Mouse (Mus musculus): Measurements from ENCODE around the gene Gcm1. TPM values are rescaled to one million over a fixed set of nuclear protein-coding genes. Genes with fewer than 3 reads are reported as not detected.

The Gcm1 gene
- total and polyA plus RNA-seq, 2 experiments from 2014 or later = 0.09 to 0.10 TPM

GRCm38 (mm10) chr9:78111456-78111855 is 59.7 kb downstream of the Gcm1 start:
- H3K9me3 ChIP-seq (ENCODE audit: low read length) = no peaks in the 10 kb centered on the region
- no peak overlapping the region for H3K27ac ChIP-seq
- H3K36me3 ChIP-seq (ENCODE audit: insufficient read depth, low read length) = no peaks in the 10 kb centered on the region
- no peak for TF ChIP-seq CTCF (IDR thresholded peaks at IDR 0.05; ENCODE audit: low read depth)
- H3K4me2 ChIP-seq (ENCODE audit: low read depth, low read length) = no peak overlapping the region
- DNase-seq (ENCODE audit: low spot score) (no peak), ATAC-seq (no peak)
- peaks cover 13% of the 10 kb centered on the region for H3K4me1 ChIP-seq (ENCODE audit: insufficient read depth, low read length)
- H3K4me3 ChIP-seq (ENCODE audit: low read length) = no peak overlapping the region
- H3K9ac ChIP-seq (replicated peaks; ENCODE audit: low read length) = no peak overlapping the region
- H3K27me3 ChIP-seq (ENCODE audit: insufficient read depth, low read length) = no peaks in the 10 kb centered on the region
- WGBS = 87% methylated on average over 2 of the region's 2 CpGs

- TF ChIP-seq CTCF (IDR thresholded peaks at IDR 0.05; ENCODE audit: low read depth) = peak; percentile 97
- Histone ChIP-seq H3K27ac (peak overlapping the region; percentile 96), H3K4me2 (ENCODE audit: low read depth, low read length) (peak overlapping the region; percentile 82), H3K27me3 (ENCODE audit: insufficient read depth, low read length) (no peaks in the 10 kb centered on the region), H3K9ac (replicated peaks; ENCODE audit: low read length) (peak overlapping the region; percentile 95), H3K4me3 (ENCODE audit: low read length) (peak overlapping the region; percentile 98), H3K36me3 (ENCODE audit: insufficient read depth, low read length) (no peaks in the 10 kb centered on the region), H3K4me1 (ENCODE audit: insufficient read depth, low read length) (peaks cover 9% of the 10 kb centered on the region; the same call in 1 of the 2 replicates), H3K9me3 (ENCODE audit: low read length) (no peaks in the 10 kb centered on the region)
- ATAC-seq (peak; percentile 89), DNase-seq (ENCODE audit: low spot score) (peak; percentile 95)
- whole genome bisulfite sequencing = 2% methylated on average over 47 of the region's 47 CpGs
These were observed 61.2 kb downstream of the Gcm1 start for GRCm38 (mm10) chr9:78112770-78113537.

- no peaks in the 10 kb centered on the region for H3K27me3 ChIP-seq (ENCODE audit: insufficient read depth, low read length)
- H3K4me1 ChIP-seq (ENCODE audit: insufficient read depth, low read length) = peaks cover 9% of the 10 kb centered on the region; the same call in 1 of the 2 replicates
- TF ChIP-seq CTCF (IDR thresholded peaks at IDR 0.05; ENCODE audit: low read depth) = no peak
- peak overlapping the region; percentile 82 for H3K4me2 ChIP-seq (ENCODE audit: low read depth, low read length)
- H3K9me3 ChIP-seq (ENCODE audit: low read length) = no peaks in the 10 kb centered on the region
- DNase-seq (ENCODE audit: low spot score) (no peak), ATAC-seq (peak; percentile 11)
- peak overlapping the region; percentile 95 for H3K9ac ChIP-seq (replicated peaks; ENCODE audit: low read length)
- peak overlapping the region; percentile 96 for H3K27ac ChIP-seq
- WGBS = under 1% methylated on average over 14 of the region's 14 CpGs
- peak overlapping the region; percentile 98 for H3K4me3 ChIP-seq (ENCODE audit: low read length)
- no peaks in the 10 kb centered on the region for H3K36me3 ChIP-seq (ENCODE audit: insufficient read depth, low read length)
These were observed 61.8 kb downstream of the Gcm1 start for GRCm38 (mm10) chr9:78113538-78113885.

Other genes starting within 250 kb of the Gcm1 start
- 90.5 and 92.4 TPM in 2 replicates for gene Elovl5, start 134.6 kb upstream of the Gcm1 start, total RNA-seq (2014; rRNA removed)
- gene Elovl5, start 134.6 kb upstream of the Gcm1 start, polyA plus RNA-seq (2015; fragmentation: Nextera tagmentation; extraction: Ambion mirVana) = 70.7 and 71.6 TPM in 2 replicates
- gene Fbxo9, start 57.1 kb downstream of the Gcm1 start, total RNA-seq (2014; rRNA removed) = 107 and 109 TPM in 2 replicates
- 86.7 and 88.9 TPM in 2 replicates for gene Fbxo9, start 57.1 kb downstream of the Gcm1 start, polyA plus RNA-seq (2015; fragmentation: Nextera tagmentation; extraction: Ambion mirVana)
- 36.7 and 41.2 TPM in 2 replicates for gene Ick, start 57.3 kb downstream of the Gcm1 start, total RNA-seq (2014; rRNA removed)
- gene Ick, start 57.3 kb downstream of the Gcm1 start, polyA plus RNA-seq (2015; fragmentation: Nextera tagmentation; extraction: Ambion mirVana) = 29.3 and 35.2 TPM in 2 replicates
- gene Gsta4, start 130.8 kb downstream of the Gcm1 start, total RNA-seq (2014; rRNA removed) = 7.9 and 17.5 TPM in 2 replicates
- 51.8 and 55.1 TPM in 2 replicates for gene Gsta4, start 130.8 kb downstream of the Gcm1 start, polyA plus RNA-seq (2015; fragmentation: Nextera tagmentation; extraction: Ambion mirVana)
- not detected in 2 replicates for gene Gsta1, start 178.7 kb downstream of the Gcm1 start, total RNA-seq (2014; rRNA removed)
- gene Gsta1, start 178.7 kb downstream of the Gcm1 start, polyA plus RNA-seq (2015; fragmentation: Nextera tagmentation; extraction: Ambion mirVana) = not detected in 2 replicates
- not detected in 2 replicates for gene Gm3776, start 205.2 kb downstream of the Gcm1 start, total RNA-seq (2014; rRNA removed)
- not detected in 2 replicates for gene Gm3776, start 205.2 kb downstream of the Gcm1 start, polyA plus RNA-seq (2015; fragmentation: Nextera tagmentation; extraction: Ambion mirVana)
- not detected in 2 replicates for gene Gm10639, start 238.0 kb downstream of the Gcm1 start, total RNA-seq (2014; rRNA removed)
- not detected in 2 replicates for gene Gm10639, start 238.0 kb downstream of the Gcm1 start, polyA plus RNA-seq (2015; fragmentation: Nextera tagmentation; extraction: Ambion mirVana)